In the genomic region with DNA sequence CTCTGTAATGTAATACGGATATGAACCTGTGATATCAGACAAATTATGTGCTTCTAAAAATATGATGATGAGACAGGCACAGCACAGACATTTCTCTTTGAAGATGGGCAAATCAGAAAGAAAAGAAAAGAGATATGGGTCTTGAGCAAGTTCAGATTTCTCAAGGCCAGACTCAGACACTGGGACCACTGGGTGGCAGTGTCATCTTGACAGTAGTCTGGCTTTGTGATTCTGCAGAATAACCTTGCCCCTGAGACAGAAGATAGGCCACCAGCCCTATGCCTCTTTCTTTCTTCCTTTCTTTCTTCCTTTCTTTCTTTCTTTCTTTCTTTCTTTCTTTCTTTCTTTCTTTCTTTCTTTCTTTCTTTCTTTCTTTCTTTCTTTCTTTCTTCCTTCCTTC, we compare ENCODE assay signal across 8 mouse cellular contexts.
DNase-seq lines count a peak whose midpoint lies in the region; ATAC-seq lines count a peak whose summit lies in the region.

No protein-coding gene starts in this region.

- 69% methylated on average over 1 of the region's 1 CpGs for WGBS in heart, embryonic 11.5 days (ENCODE audit: insufficient replicate concordance)

- no peaks in the 10 kb centered on the region for H3K9me3 ChIP-seq in heart, embryonic 11.5 days (replicated peaks; ENCODE audit: control insufficient read depth, low read length)

- no peaks in the 10 kb centered on the region for H3K27me3 ChIP-seq in heart, embryonic 11.5 days (ENCODE audit: control insufficient read depth, insufficient read depth, low read length)

- peak; percentile 20 for DNase-seq in heart, postnatal 4 days
- peak; percentile 27 for DNase-seq in ovary, postnatal 36 days (ENCODE audit: low spot score)
- DNase-seq in ovary, adult 18-20 months (ENCODE audit: low spot score): no peak
- DNase-seq in cerebellum, adult 9-11 months: peak; percentile 28
- DNase-seq in retina, postnatal 7 days (ENCODE audit: low read depth, low spot score): peak; percentile 11
- DNase-seq in c-Kit-positive CD71-positive TER-119-positive erythroid progenitor cells, embryonic 14.5 days (ENCODE audit: low spot score): no peak
- no peak for DNase-seq in thymus, postnatal 0 days (ENCODE audit: low spot score)

- no peak overlapping the region for H3K4me2 ChIP-seq in heart, embryonic 11.5 days

- H3K9ac ChIP-seq in heart, embryonic 11.5 days (ENCODE audit: low read depth, low read length): no peak overlapping the region

- no peak overlapping the region for H3K27ac ChIP-seq in heart, embryonic 11.5 days (ENCODE audit: low read depth, low read length)

- no peaks in the 10 kb centered on the region for H3K36me3 ChIP-seq in heart, embryonic 11.5 days (ENCODE audit: control insufficient read depth, insufficient read depth, low read length)

- ATAC-seq in heart, embryonic 11.5 days (replicated peaks; ENCODE audit: insufficient number of reproducible peaks, low FRiP score, low TSS enrichment): no peak

- H3K4me3 ChIP-seq in heart, embryonic 11.5 days (ENCODE audit: low read depth, low read length): no peak overlapping the region

- no peaks in the 10 kb centered on the region for H3K4me1 ChIP-seq in heart, embryonic 11.5 days (ENCODE audit: control insufficient read depth, insufficient read depth, low read length)

Comparison
In these comparisons a context has a peak if more than half of its experiments do, and no peak if none do; other contexts are left out.
1. DNase-seq: peak in heart, postnatal 4 days (single experiment), ovary, postnatal 36 days (single experiment), cerebellum, adult 9-11 months (single experiment) and retina, postnatal 7 days (single experiment); none in ovary, adult 18-20 months (single experiment), c-Kit-positive CD71-positive TER-119-positive erythroid progenitor cells, embryonic 14.5 days (single experiment) and thymus, postnatal 0 days (single experiment).